Mouse (Mus musculus) midbrain, embryonic 15.5 days (tissue): Measurements from ENCODE around the gene Pik3r3. TPM values are rescaled to one million over a fixed set of nuclear protein-coding genes. Genes with fewer than 3 reads are reported as not detected.
"Not testable (repeated sequence)": the region's sequence is repeated elsewhere in the genome, so short reads cannot be mapped to it uniquely, and the experiment has no call there.

Experiments
- ATAC-seq: fragments of 200-750 bp; cut with Nextera tagmentation; replicated peaks from 2 replicates; pipeline ENCODE4 v1.8.0; 2017; ENCODE audit warnings: moderate TSS enrichment
- H3K27ac ChIP-seq: fragments of 300-500 bp; sonication (generic); 2 replicates; pipeline ENCODE4 v1.5.1; 2015; ENCODE audit warnings: mild to moderate bottlenecking, inconsistent platforms
- H3K27me3 ChIP-seq: fragments of 300-500 bp; sonication (generic); replicated peaks from 2 replicates; pipeline ENCODE4 v1.6.1; 2015; ENCODE audit warnings: inconsistent platforms
- H3K36me3 ChIP-seq: fragments of 300-500 bp; sonication (generic); replicated peaks from 2 replicates; pipeline ENCODE4 v1.6.1; 2015; ENCODE audit warnings: inconsistent platforms
- H3K4me1 ChIP-seq: fragments of 300-500 bp; sonication (generic); 2 replicates; pipeline ENCODE4 v1.6.1; 2015; ENCODE audit warnings: inconsistent platforms
- H3K4me2 ChIP-seq: fragments of 300-500 bp; sonication (generic); 2 replicates; pipeline ENCODE4 v1.6.1; 2015; ENCODE audit warnings: inconsistent platforms, mild to moderate bottlenecking, moderate library complexity
- H3K4me3 ChIP-seq: fragments of 300-500 bp; sonication (generic); 2 replicates; pipeline ENCODE4 v1.5.1; 2015; ENCODE audit warnings: mild to moderate bottlenecking, inconsistent platforms
- H3K9ac ChIP-seq: fragments of 300-500 bp; sonication (generic); 2 replicates; pipeline ENCODE4 v1.6.1; 2015; ENCODE audit warnings: mild to moderate bottlenecking, inconsistent platforms
- H3K9me3 ChIP-seq: fragments of 300-500 bp; sonication (generic); 2 replicates; pipeline ENCODE4 v1.6.1; 2016; ENCODE audit warnings: inconsistent platforms
- WGBS: fragments of 180-500 bp; shearing (Covaris S2); methylation state at CpG from one replicate; pipeline ENCODE4 v1.1.7; 2015; ENCODE audit warnings: mixed read lengths; 5-methylcytosine and 5-hydroxymethylcytosine counted together
- polyA plus RNA-seq: library from polyadenylated mRNA; unstranded; fragments of >200 nt; fragmentation: Nextera tagmentation; extraction: Ambion mirVana; gene quantifications from 2 replicates; pipeline ENCODE4 v1.2.1, GENCODE M21; 2015

Pik3r3 gene
- polyA plus RNA-seq, 1 experiment from 2014 or later, result 89.7 TPM

GRCm38 (mm10) chr4:116193583-116194383 lies 27.6 kb upstream of the Pik3r3 start:
- no peaks in the 10 kb centered on the region for H3K9me3 ChIP-seq
- ATAC-seq, result no peak
- 73% methylated on average over 9 of the region's 9 CpGs for WGBS
- H3K27me3 ChIP-seq, result no peaks in the 10 kb centered on the region
- H3K4me3 ChIP-seq, result no peak overlapping the region
- no peaks in the 10 kb centered on the region for H3K36me3 ChIP-seq
- H3K4me2 ChIP-seq, result no peak overlapping the region
- no peak overlapping the region for H3K27ac ChIP-seq
- H3K4me1 ChIP-seq, result no peaks in the 10 kb centered on the region
- no peak overlapping the region for H3K9ac ChIP-seq

GRCm38 (mm10) chr4:116198422-116198821 lies 23.0 kb upstream of the Pik3r3 start:
- Histone ChIP-seq H3K36me3 (no peaks in the 10 kb centered on the region), H3K27me3 (no peaks in the 10 kb centered on the region), H3K4me3 (no peak overlapping the region), H3K4me1 (no peaks in the 10 kb centered on the region), H3K9ac (no peak overlapping the region), H3K4me2 (no peak overlapping the region), H3K27ac (no peak overlapping the region), H3K9me3 (no peaks in the 10 kb centered on the region)
- 79% methylated on average over 2 of the region's 2 CpGs for WGBS
- no peak for ATAC-seq

- no peak overlapping the region for H3K4me2 ChIP-seq
- no peaks in the 10 kb centered on the region for H3K4me1 ChIP-seq
- no peak overlapping the region for H3K9ac ChIP-seq
- H3K27ac ChIP-seq, result no peak overlapping the region
- ATAC-seq, result no peak
- H3K4me3 ChIP-seq, result no peak overlapping the region
- no peaks in the 10 kb centered on the region for H3K27me3 ChIP-seq
- H3K9me3 ChIP-seq, result no peaks in the 10 kb centered on the region
- WGBS, result 74% methylated on average over 3 of the region's 3 CpGs
- no peaks in the 10 kb centered on the region for H3K36me3 ChIP-seq
These were observed 17.0 kb upstream of the Pik3r3 start for GRCm38 (mm10) chr4:116204422-116204821.

- no peak for ATAC-seq
- H3K4me1 ChIP-seq, result no peaks in the 10 kb centered on the region
- H3K4me2 ChIP-seq, result no peak overlapping the region
- H3K4me3 ChIP-seq, result no peak overlapping the region
- H3K9me3 ChIP-seq, result no peaks in the 10 kb centered on the region
- H3K9ac ChIP-seq, result no peak overlapping the region
- no peaks in the 10 kb centered on the region for H3K27me3 ChIP-seq
- H3K27ac ChIP-seq, result no peak overlapping the region
- 92% methylated on average over 4 of the region's 4 CpGs for WGBS
- no peaks in the 10 kb centered on the region for H3K36me3 ChIP-seq
These were observed 14.9 kb upstream of the Pik3r3 start for GRCm38 (mm10) chr4:116206531-116206930.

- WGBS, result 84% methylated on average over 1 of the region's 1 CpGs
- H3K4me3 ChIP-seq, result no peak overlapping the region
- H3K27me3 ChIP-seq, result no peaks in the 10 kb centered on the region
- H3K27ac ChIP-seq, result no peak overlapping the region
- H3K4me2 ChIP-seq, result no peak overlapping the region
- no peak for ATAC-seq
- H3K36me3 ChIP-seq, result no peaks in the 10 kb centered on the region
- no peaks in the 10 kb centered on the region for H3K9me3 ChIP-seq
- no peak overlapping the region for H3K9ac ChIP-seq
- H3K4me1 ChIP-seq, result no peaks in the 10 kb centered on the region
These were observed 12.5 kb upstream of the Pik3r3 start for GRCm38 (mm10) chr4:116208891-116209290.

- Histone ChIP-seq H3K27me3 (no peaks in the 10 kb centered on the region), H3K9ac (no peak overlapping the region), H3K36me3 (no peaks in the 10 kb centered on the region), H3K9me3 (no peaks in the 10 kb centered on the region), H3K4me1 (peaks cover 8% of the 10 kb centered on the region), H3K4me2 (no peak overlapping the region), H3K4me3 (no peak overlapping the region), H3K27ac (no peak overlapping the region)
- 95% methylated on average over 2 of the region's 2 CpGs for WGBS
- ATAC-seq, result no peak
These were observed 5.4 kb upstream of the Pik3r3 start for GRCm38 (mm10) chr4:116215895-116216605.

GRCm38 (mm10) chr4:116217046-116217445 lies 4.4 kb upstream of the Pik3r3 start:
- no peak overlapping the region for H3K27ac ChIP-seq
- no peaks in the 10 kb centered on the region for H3K9me3 ChIP-seq
- WGBS, result 63% methylated on average over 2 of the region's 2 CpGs
- no peak overlapping the region for H3K4me3 ChIP-seq
- H3K36me3 ChIP-seq, result no peaks in the 10 kb centered on the region
- H3K4me1 ChIP-seq, result peaks cover 8% of the 10 kb centered on the region
- H3K27me3 ChIP-seq, result no peaks in the 10 kb centered on the region
- ATAC-seq, result no peak
- H3K9ac ChIP-seq, result no peak overlapping the region
- no peak overlapping the region for H3K4me2 ChIP-seq

- H3K4me2 ChIP-seq, H3K27ac ChIP-seq, ATAC-seq, H3K4me1 ChIP-seq, H3K9ac ChIP-seq, H3K36me3 ChIP-seq, H3K9me3 ChIP-seq, H3K4me3 ChIP-seq, H3K27me3 ChIP-seq: not testable (repeated sequence)
- WGBS, result 84% methylated on average over 1 of the region's 1 CpGs
These were observed 3.8 kb upstream of the Pik3r3 start for GRCm38 (mm10) chr4:116217661-116218060.

- Histone ChIP-seq H3K36me3 (no peaks in the 10 kb centered on the region), H3K4me3 (no peak overlapping the region), H3K4me2 (no peak overlapping the region), H3K9me3 (no peaks in the 10 kb centered on the region), H3K4me1 (peaks cover 8% of the 10 kb centered on the region), H3K27me3 (no peaks in the 10 kb centered on the region), H3K27ac (no peak overlapping the region), H3K9ac (no peak overlapping the region)
- no peak for ATAC-seq
- whole genome bisulfite sequencing, result 82% methylated on average over 1 of the region's 1 CpGs
These were observed 2.4 kb upstream of the Pik3r3 start for GRCm38 (mm10) chr4:116219056-116219455.

- no peak for ATAC-seq
- H3K4me1 ChIP-seq, result peaks cover 9% of the 10 kb centered on the region
- H3K4me2 ChIP-seq, result peak overlapping the region; percentile 59
- H3K27me3 ChIP-seq, result no peaks in the 10 kb centered on the region
- peak overlapping the region; percentile 88 for H3K4me3 ChIP-seq
- H3K9me3 ChIP-seq, result no peaks in the 10 kb centered on the region
- 2% methylated on average over 6 of the region's 6 CpGs for WGBS
- peak overlapping the region; percentile 88 for H3K9ac ChIP-seq
- H3K27ac ChIP-seq, result peak overlapping the region; percentile 100
- H3K36me3 ChIP-seq, result no peaks in the 10 kb centered on the region
These were observed 1.3 kb upstream of the Pik3r3 start for GRCm38 (mm10) chr4:116220071-116220650.

- no peak for ATAC-seq
These were observed 658 bp upstream of the Pik3r3 start for GRCm38 (mm10) chr4:116220780-116221139.

GRCm38 (mm10) chr4:116221996-116222842 lies 801 bp downstream of the Pik3r3 start:
- peak overlapping the region; percentile 100 for H3K27ac ChIP-seq
- H3K4me1 ChIP-seq, result peaks cover 18% of the 10 kb centered on the region
- no peaks in the 10 kb centered on the region for H3K27me3 ChIP-seq
- peak overlapping the region; percentile 88 for H3K4me3 ChIP-seq
- H3K4me2 ChIP-seq, result peak overlapping the region; percentile 56
- WGBS, result under 1% methylated on average over 23 of the region's 23 CpGs
- H3K9ac ChIP-seq, result peak overlapping the region; percentile 95
- H3K9me3 ChIP-seq, result no peaks in the 10 kb centered on the region
- ATAC-seq, result no peak
- H3K36me3 ChIP-seq, result no peaks in the 10 kb centered on the region

More at GRCm38 (mm10) chr4:116220780-116221139, 658 bp upstream of the Pik3r3 start:
- H3K9me3 ChIP-seq, result no peaks in the 10 kb centered on the region
- H3K4me1 ChIP-seq, result peaks cover 11% of the 10 kb centered on the region
- peak overlapping the region; percentile 88 for H3K4me3 ChIP-seq
- H3K27me3 ChIP-seq, result no peaks in the 10 kb centered on the region
- H3K9ac ChIP-seq, result peak overlapping the region; percentile 88
- peak overlapping the region; percentile 59 for H3K4me2 ChIP-seq
- no peaks in the 10 kb centered on the region for H3K36me3 ChIP-seq
- WGBS, result 0% methylated on average over 26 of the region's 26 CpGs
- H3K27ac ChIP-seq, result peak overlapping the region; percentile 100
